Mouse (Mus musculus) frontal cortex, adult 2 months (tissue): ENCODE measurements around the gene Kifc3. TPM values are rescaled to one million over a fixed set of nuclear protein-coding genes. Genes with fewer than 3 reads are reported as not detected.

Experiments used
- DNase-seq, 2 experiments: peaks; one replicate each; pipeline ENCODE4 v3.0.0; 2022; ENCODE audit warnings: low spot score in 1 of 2; ENCODE audit errors: extremely low spot score in 1 of 2
- polyA plus RNA-seq: library from polyadenylated mRNA; depleted of rRNA; stranded (reverse); fragments of >200 nt; gene quantifications from 2 replicates; pipeline ENCODE4 v1.2.3, GENCODE M21; 2012; rRNA removed

The Kifc3 gene
- polyA plus RNA-seq, 1 experiment, result 60.9 TPM

DNA sequence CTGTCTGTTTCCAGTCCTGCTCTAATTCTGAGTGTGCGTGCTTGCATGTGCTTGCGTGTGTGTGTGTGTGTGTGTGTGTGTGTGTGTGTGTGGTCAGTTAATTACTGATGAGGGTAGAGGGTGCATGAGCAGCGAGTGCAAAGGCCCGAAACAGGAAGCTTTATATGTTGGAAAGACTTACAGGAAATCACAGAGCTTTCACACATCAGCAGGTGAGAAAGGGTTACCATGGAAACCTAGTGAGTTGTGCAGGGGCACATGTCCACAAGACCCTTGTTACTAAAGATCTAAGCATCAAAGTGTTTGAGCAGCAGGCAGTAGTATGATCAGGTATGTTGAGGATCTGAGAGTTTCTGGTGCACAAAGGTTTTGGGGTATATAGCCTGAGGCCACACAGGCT, 118.4 kb downstream of the Kifc3 start:
- DNase-seq, result no peak

DNA sequence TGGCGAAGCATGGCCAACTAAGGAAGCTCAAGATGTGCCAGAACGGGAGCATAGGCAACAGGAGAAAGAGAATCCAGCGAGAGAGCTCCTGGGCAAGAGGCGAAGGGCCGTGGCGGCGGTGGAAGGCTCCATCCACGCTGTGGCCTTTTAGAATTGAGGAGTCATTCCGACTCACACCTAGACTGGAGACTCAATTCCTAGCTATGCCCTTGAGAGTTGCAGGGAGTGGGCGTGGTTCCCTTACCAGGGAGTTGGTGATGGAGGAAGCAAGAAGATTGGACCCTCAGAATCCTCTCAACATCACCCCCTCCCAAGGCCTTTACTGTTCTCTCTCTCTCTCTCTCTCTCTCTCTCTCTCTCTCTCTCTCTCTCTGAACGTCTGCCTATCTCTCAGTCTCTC, 121.0 kb downstream of the Kifc3 start:
- no peak for DNase-seq

- peak; percentile 100 for DNase-seq
Observed at GRCm38 (mm10) chr8:95080381-95081341, 122.0 kb downstream of the Kifc3 start, which contains the start of gene Katnb1. Katnb1 (plus strand) TSS chr8:95081186.

DNA sequence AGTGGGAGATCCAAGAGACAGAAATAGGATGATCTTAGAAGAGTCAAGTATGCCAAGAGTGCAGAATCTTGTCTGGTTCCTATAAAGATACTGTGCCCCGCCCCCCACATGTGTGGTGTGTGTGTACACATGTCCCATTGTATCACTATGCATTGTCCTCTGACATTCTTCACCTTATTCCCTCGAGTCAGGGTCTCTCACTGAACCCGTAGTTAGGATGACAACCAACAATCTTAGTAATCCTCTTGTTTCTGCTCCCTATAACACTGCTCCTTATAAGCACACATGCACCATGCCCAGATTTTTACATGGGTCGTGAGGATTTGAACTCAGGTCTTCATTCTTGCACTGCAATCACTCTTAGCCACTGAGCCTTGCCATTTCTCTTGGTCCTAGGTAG, 123.3 kb downstream of the Kifc3 start:
- DNase-seq, result no peak

DNA sequence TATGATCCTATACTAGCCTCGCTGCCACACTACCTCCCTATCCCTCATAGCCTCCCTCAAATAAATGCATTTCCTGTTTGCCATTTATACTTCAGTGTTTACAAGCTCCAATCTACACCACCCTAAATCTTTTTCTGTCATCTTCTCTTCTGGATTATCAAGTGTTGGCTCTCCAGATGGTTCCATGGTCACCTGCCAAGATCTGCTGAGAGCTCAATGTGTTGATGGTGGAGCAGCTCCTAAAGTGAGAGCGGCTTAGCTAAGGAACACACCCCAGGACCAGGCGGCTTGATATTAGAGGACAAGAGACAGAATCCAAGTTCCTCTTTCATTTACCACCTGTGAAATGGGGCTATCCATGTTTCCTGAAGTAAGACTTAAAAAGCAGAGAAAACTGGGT, 124.6 kb downstream of the Kifc3 start:
- no peak for DNase-seq

GRCm38 (mm10) chr8:95076151-95076550, 126.5 kb downstream of the Kifc3 start:
- no peak for DNase-seq

- DNase-seq, result no peak
Observed at GRCm38 (mm10) chr8:95075504-95075903, 127.1 kb downstream of the Kifc3 start.

DNA sequence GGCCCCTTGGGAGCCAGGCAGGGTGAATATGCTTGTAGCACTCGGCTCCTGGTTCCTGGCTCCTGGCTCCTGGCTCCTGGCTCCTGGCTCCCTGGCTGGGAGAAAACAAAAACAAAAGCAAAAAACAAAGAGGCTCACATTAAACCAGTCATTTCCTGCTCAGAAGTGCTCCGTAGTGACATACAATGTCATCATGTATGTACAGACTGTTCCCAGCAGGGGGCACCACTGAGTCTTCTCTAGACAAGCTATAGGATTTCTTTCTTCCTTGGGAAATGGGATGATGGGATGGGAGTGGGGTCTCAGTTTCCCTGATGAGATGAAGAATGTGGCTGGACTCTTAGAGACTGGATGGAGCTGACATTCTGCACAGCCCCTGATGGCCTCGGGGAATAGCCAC, 135.0 kb downstream of the Kifc3 start:
- DNase-seq, result peak in 1 of 2 experiments; percentile 60

- no peak for DNase-seq
Observed at GRCm38 (mm10) chr8:95064531-95064930, 138.1 kb downstream of the Kifc3 start.

DNA sequence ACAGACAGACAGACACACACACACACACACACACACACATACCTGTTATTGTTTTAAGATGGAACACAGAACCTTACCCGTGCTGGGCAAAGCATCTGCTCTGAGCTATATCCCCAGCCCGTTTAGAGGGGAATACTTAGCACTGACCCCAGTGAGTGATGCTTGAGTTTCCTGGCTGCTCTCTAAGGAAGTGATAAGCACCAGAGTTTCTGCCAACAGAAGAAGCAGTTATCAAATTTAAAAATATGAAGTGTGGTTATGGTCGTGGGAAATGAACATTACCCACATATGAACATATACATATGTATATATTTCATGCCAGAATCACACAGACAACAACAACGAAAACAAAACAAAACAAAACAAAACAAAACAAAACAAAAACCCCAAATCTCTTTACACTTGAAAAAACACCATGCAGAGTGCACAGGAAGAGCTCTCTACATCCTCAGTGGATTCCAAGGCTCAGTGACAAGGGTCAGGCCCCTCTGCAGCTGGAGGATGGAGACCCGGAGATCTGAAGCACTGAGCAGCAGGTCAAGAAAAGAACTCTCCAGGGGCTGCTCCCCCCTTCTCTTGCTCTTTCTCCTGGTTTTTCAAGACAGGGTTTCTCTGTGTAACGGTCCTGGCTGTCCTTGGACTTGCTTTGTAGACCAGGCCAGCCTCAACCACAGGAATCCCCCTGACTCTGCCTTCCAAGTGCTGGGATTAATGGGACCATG, 142.6 kb downstream of the Kifc3 start:
- no peak for DNase-seq

DNA sequence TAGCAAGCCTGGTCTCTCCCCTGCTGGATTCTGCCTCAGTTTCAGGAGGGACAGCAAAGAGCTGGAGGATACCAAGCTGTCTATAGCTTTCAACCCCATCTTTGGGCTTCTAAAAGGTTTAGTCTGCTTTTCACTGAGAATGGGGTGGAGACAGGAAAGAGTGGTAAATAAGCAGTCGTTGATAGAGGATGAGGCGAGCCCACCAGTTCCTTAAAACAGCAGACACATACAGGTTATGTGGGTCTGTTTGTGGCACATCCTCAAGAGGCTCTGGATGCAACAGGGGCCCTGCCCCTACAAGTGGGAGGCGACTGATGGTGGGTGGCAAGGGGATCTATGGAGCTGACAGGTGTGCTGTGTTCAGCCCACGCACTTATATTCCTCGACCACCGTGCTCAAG, 144.0 kb downstream of the Kifc3 start:
- DNase-seq, result no peak

GRCm38 (mm10) chr8:95056414-95056813, 146.2 kb downstream of the Kifc3 start:
- DNase-seq, result no peak

DNA sequence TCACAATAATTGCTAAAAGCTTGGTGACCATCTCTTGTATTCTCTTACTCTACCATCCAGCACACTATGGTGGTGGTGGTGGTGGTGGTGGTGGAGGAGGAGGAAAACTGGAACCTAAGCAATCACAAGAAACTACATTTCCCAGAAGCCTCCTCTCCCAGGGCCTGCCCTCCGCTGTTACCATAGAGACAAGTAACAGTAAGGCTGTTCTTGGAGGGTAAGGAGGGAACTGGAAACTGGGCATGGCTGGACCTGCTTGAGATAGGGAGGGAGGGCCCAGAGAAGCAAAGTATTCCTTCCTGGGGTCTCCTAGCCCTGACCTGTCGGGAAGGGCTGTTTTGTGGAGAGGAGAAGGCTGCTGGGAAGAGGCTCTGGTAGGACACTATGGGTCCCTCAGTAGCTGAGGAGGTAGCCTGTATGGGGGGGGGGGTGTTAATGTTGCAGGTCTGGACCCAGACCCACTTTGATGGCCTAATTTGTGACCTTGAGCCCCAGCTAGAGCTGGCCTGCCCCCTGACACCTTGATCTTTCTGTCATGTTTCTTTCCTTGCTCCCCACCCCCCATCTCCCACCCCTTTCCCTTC, 147.6 kb downstream of the Kifc3 start, which contains the start of gene Drc7:
TSS of gene Drc7 (plus strand) at position 177 of the 584 bp plus-strand sequence.
- peak in 1 of 2 experiments; percentile 50 for DNase-seq

DNA sequence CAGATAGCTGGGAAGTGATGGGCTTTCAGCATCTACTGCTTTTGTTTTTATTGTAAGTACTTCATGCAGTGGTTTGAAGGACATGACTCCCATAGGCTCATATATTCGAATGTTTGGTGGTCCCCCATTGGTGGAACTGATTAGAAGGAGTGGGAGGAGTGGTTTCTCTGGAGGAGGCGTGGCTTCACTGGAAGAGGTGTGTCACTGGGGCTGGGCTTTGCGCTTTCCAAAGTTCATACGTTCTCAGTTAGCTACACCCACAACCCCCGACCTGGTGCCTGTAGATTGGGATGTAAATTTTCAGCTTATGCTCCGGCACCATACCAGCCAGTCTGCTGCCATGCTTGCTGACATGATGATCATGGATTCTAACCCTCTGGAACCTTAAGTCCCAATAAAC, 148.2 kb downstream of the Kifc3 start:
- no peak for DNase-seq

Other genes starting within 250 kb of the Kifc3 start
- gene Adgrg1, start 228.1 kb downstream of the Kifc3 start, polyA plus RNA-seq, result 127 and 147 TPM in 2 replicates
- gene Adgrg3, start 185.1 kb downstream of the Kifc3 start, polyA plus RNA-seq, result 0.54 and 0.59 TPM in 2 replicates
- gene Drc7, start 147.7 kb downstream of the Kifc3 start, polyA plus RNA-seq, result 0.80 and 1.2 TPM in 2 replicates
- 50.8 and 53.0 TPM in 2 replicates for gene Katnb1, start 121.6 kb downstream of the Kifc3 start, polyA plus RNA-seq
- 0.46 and 0.78 TPM in 2 replicates for gene Cngb1, start 103.8 kb upstream of the Kifc3 start, polyA plus RNA-seq
- gene Tepp, start 107.8 kb upstream of the Kifc3 start, polyA plus RNA-seq, result 0.48 TPM in 1 of 2 replicates, not detected in the other
- gene Zfp319, start 129.1 kb upstream of the Kifc3 start, polyA plus RNA-seq, result 10.0 and 10.6 TPM in 2 replicates
- gene Usb1, start 129.5 kb upstream of the Kifc3 start, polyA plus RNA-seq, result 16.9 and 17.3 TPM in 2 replicates
- gene Mmp15, start 149.5 kb upstream of the Kifc3 start, polyA plus RNA-seq, result 8.4 and 9.1 TPM in 2 replicates
- 106 and 108 TPM in 2 replicates for gene Cfap20, start 232.1 kb upstream of the Kifc3 start, polyA plus RNA-seq